Mouse (Mus musculus): ENCODE data around the gene Speg. TPM values are rescaled to one million over a fixed set of nuclear protein-coding genes. Genes with fewer than 3 reads are reported as not detected.

Gene Speg
- polyA plus RNA-seq, 1 experiment from 2014 or later = 30.2 TPM

DNA sequence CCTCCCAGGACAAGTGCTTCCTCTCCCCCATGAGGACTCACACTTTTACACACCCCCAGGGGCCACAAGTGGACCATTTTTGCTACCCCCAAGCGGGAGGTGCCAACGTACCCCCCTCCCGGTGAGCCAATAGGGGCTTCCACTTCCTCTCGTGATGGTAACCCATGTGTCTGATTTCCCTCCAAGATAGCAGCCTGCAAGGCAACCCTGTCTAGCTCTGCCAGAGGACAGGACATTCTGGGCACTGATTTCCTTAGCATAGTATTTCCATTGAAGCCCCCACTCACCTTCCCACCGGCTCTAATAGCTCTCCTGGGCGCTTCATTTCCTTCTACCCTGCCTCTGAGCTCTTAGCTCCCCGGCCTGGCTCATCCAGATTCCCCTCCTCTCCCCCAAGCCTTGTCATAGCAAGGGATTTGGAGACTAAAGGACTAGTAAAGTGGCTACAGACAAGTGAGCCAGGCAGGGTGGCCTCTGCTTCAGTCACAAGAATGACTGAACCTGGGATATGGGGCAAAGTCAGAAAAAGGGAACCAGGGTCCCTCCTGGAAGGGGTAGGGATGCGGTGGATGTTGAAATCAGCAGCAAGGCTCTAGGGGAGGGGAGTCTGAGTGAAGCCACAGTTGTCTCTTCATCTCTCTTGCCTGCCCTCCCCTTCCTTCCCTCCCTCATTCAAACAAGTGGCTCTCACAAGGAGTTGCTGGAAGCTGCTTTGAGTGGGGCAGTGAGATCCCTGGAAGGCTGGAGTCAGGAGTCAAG is 74.5 kb downstream of the Speg start:
- H3K9me3 ChIP-seq = no peaks in the 10 kb centered on the region
- peaks cover 100% of the 10 kb centered on the region for H3K4me1 ChIP-seq
- peak overlapping the region; percentile 56 for H3K4me3 ChIP-seq
- DNase-seq (ENCODE audit: low spot score) = peak; percentile 35
- H3K27me3 ChIP-seq (replicated peaks; ENCODE audit: low read depth, poor library complexity, severe bottlenecking) = peaks cover 100% of the 10 kb centered on the region
- WGBS = 1% methylated on average over 8 of the region's 8 CpGs
- no peaks in the 10 kb centered on the region for H3K36me3 ChIP-seq (replicated peaks)
- peak overlapping the region; percentile 77 for H3K27ac ChIP-seq (replicated peaks)

DNA sequence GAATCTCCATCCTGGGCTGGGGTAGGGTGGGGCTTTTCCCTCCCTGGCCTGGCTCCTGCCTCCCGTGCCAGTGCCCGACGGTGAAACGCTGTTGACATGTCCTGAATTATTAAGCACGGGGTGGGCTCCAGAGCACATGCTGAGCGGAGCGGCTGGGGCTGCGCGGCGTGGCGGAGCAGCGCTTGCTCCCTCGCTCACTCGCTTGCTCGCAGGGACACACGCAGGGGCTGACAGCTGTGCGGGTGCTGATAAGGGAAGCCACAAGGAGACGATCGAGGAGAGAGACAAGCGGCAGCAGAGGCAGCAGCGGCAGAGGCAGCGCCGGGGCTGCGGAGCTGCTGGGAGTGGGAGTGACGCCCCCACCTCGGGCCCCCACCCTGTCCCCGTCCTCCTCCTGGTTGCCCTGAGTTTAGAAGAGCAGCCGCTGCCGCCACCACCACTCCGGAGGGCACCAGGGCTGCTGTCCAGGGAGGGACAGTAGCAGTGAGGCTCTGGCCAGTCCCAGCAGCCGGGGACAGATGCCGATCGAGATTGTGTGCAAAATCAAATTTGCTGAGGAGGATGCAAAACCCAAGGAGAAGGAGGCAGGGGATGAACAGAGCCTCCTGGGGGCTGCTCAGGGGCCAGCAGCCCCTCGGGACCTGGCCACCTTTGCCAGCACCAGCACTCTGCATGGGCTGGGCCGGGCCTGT is 75.4 kb downstream of the Speg start, which contains the start of gene Asic4:
Gene Asic4, plus strand, starts transcription at position 123 of the 692 bp plus-strand sequence.
- Histone ChIP-seq H3K27me3 (replicated peaks; ENCODE audit: low read depth, poor library complexity, severe bottlenecking) (peaks cover 98% of the 10 kb centered on the region), H3K27ac (replicated peaks) (peak within 1 kb of the TSS; percentile 77), H3K36me3 (replicated peaks) (no peaks in the 10 kb centered on the region), H3K9me3 (no peaks in the 10 kb centered on the region), H3K4me1 (peaks cover 97% of the 10 kb centered on the region), H3K4me3 (peak within 1 kb of the TSS; percentile 56)
- whole genome bisulfite sequencing = 2% methylated on average over 35 of the region's 35 CpGs
- DNase-seq (ENCODE audit: low spot score) = peak; percentile 48

DNA sequence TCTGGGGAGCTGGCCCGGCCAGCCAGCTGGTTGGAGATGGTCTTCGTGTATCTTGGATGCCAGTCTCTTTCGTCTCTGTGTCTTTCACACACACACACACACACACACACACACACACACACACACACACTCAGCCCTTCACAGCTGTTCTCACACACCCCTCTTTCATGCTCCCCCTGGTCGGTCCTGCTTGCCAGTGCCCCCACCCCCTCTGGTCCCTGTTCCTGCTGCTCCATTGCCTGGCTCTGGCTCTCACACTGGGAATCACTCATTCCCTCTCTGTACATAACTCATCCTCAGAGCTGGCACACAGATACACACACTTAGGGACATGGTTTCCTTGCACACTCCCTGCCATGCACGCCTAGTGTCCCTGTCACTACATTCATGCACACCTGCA is 76.8 kb downstream of the Speg start:
- 79% methylated on average over 5 of the region's 5 CpGs for WGBS
- H3K27me3 ChIP-seq (replicated peaks; ENCODE audit: low read depth, poor library complexity, severe bottlenecking) = peaks cover 98% of the 10 kb centered on the region
- peak overlapping the region; percentile 56; the same call in 1 of the 2 replicates for H3K4me3 ChIP-seq
- no peak for DNase-seq (ENCODE audit: low spot score)
- H3K9me3 ChIP-seq = no peaks in the 10 kb centered on the region
- H3K27ac ChIP-seq (replicated peaks) = 0 out of 2 replicates have a peak overlapping the region, but pooled peaks have one; percentile 77
- peaks cover 97% of the 10 kb centered on the region for H3K4me1 ChIP-seq
- no peaks in the 10 kb centered on the region for H3K36me3 ChIP-seq (replicated peaks)

DNA sequence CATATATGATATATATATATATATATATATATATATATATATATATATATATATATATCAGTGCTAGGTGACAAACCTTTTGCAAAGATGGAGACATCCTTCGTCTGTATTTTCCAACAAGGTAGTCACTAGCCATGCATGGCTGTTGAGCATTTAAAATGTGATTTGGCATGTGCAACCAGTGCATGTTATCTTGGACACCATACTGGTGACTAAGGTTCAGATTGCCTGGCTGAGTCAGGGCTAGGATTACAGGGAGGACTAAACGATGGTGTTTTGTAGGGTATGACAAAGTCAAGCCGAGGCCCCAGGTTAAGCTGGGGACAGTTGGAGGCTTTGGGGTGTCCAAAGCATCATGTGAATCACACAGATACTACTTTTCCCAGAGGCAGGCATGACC is 80.3 kb downstream of the Speg start:
- peaks cover 89% of the 10 kb centered on the region for H3K4me1 ChIP-seq
- DNase-seq (ENCODE audit: low spot score) = no peak

DNA sequence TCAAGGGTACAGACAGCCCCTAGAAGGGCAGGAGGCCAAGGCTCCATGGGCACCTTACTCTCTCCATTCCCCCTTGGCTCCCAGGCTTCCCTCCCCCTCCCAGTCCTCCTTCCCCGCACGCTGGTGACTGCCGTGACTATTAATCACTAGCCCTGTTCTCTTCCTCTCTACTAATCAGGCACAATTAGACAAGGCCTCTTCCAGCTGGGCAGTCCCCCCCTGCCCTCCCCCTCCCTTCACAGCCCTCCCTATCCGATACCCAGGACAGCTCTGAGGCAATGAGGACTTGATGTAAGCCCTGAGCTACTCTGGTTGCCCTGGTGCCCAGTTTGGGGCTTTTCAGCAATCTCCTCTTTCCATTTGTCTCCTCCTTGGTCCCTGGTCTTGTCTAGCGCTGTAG is 80.9 kb downstream of the Speg start:
- H3K27ac ChIP-seq (replicated peaks) = peak overlapping the region; percentile 49; the same call in 1 of the 2 replicates

More for the DNA sequence above, 80.3 kb downstream of the Speg start:
- Histone ChIP-seq H3K36me3 (replicated peaks) (no peaks in the 10 kb centered on the region), H3K27me3 (replicated peaks; ENCODE audit: low read depth, poor library complexity, severe bottlenecking) (peaks cover 98% of the 10 kb centered on the region), H3K4me3 (no peak overlapping the region), H3K9me3 (no peaks in the 10 kb centered on the region), H3K27ac (replicated peaks) (peak overlapping the region; percentile 49; the same call in 1 of the 2 replicates)
- WGBS = 80% methylated on average over 3 of the region's 3 CpGs

DNA sequence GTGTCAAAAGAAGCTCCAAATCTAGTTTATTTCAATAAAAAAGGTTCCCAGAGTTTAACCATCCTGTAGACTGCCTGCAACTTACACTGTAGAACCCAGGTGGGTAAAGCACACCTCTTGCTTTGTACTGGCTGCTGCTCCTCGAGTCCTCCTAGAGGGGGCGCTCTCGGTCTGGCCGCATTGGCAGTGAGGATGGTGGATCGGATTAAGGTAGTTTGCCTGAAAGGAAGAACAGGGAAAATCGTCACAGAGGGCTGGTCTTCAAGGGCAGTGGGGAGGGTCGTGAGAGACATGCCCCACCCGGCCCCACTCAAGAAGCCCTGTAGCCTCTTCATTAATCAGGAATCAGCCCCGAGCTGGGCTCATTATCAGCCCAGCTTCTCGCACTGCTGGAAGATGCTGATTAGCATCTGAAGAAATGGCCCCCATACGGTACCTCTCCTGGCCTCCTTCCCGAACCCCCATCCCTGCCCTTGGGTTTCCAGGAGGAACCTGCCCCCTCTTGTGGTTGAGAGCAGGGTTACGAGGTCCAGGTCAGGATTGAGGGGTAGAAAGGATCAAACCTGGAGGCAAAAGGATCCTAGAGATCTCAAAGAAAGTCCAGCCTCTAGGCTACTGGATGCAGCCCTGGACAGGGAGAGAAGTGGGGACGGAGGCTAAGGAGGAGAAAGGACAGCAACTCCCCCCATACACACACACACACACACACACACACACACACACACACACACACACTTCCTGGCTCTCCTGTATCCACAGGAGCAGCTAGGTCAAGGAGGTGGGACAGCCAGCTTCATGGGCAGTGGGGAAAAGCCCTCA is 81.9 kb downstream of the Speg start:
- 7% methylated on average over 14 of the region's 14 CpGs for WGBS
- Histone ChIP-seq H3K27me3 (replicated peaks; ENCODE audit: low read depth, poor library complexity, severe bottlenecking) (peaks cover 97% of the 10 kb centered on the region), H3K27ac (replicated peaks) (peak overlapping the region; percentile 86), H3K4me1 (peaks cover 73% of the 10 kb centered on the region), H3K9me3 (no peaks in the 10 kb centered on the region), H3K36me3 (replicated peaks) (no peaks in the 10 kb centered on the region), H3K4me3 (peak overlapping the region; percentile 51)
- DNase-seq (ENCODE audit: low spot score) = peak; percentile 68

More for the DNA sequence above, 80.9 kb downstream of the Speg start:
- DNase-seq (ENCODE audit: low spot score) = peak; percentile 54
- peaks cover 83% of the 10 kb centered on the region for H3K4me1 ChIP-seq
- H3K9me3 ChIP-seq = no peaks in the 10 kb centered on the region
- H3K4me3 ChIP-seq = no peak overlapping the region
- 20% methylated on average over 5 of the region's 5 CpGs for WGBS
- peaks cover 98% of the 10 kb centered on the region for H3K27me3 ChIP-seq (replicated peaks; ENCODE audit: low read depth, poor library complexity, severe bottlenecking)
- no peaks in the 10 kb centered on the region for H3K36me3 ChIP-seq (replicated peaks)

DNA sequence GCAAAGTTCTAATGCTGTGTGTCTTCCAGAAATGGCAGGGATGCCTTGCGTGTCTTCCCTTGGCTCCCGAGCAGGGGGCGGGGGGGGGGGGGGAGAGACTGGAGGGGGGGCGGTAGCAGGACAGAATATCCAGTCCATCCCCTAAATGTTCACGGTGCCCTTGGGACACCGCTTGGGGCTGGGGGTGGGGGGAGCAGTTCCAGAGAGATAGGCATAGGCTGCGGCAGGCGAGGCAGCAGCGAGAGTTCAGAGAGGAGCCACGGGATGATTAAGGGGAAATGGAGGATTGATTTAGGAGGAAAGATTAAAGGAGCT is 82.6 kb downstream of the Speg start:
- peak overlapping the region; percentile 86 for H3K27ac ChIP-seq (replicated peaks)
- H3K4me3 ChIP-seq = peak overlapping the region; percentile 51
- H3K4me1 ChIP-seq = peaks cover 66% of the 10 kb centered on the region

DNA sequence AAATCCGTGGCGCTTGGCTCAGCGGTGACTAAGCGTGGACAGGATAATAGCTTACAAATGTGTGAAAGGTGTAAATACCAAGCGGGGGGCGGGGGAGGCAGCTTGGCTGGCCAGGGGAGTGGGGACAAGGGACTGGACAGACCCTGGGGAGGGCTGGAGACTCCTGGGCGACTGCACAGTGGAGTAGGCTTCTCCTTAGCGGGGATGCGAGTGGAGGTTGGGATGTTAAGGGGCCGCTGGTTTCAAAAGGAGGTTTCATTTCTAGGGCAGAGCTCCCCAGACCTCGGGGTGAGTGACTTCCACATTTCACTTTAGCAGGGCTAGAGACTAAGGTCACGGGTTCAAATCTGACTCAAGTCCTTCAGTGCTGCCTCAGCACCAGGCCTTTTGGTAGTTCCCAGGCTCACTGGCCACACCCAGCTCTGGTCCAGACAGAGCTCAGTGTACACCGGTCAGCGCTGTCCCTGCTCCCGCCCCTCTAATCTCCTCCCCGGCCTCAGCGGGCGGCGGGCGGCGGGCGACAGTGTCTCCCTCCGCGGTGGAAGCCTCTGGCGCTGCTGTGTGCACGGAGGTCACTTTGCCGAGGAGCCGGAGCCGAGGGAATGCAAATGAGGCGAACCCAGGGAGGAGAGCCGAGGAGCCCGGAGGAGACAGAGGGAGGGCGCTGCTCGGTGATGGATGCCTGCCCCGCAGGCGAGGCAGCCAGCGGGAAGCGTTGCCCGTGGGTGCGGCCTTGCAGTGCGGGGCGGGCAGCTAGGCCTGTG is 83.1 kb downstream of the Speg start:
- peaks cover 62% of the 10 kb centered on the region for H3K4me1 ChIP-seq

More for the DNA sequence above, 82.6 kb downstream of the Speg start:
- Histone ChIP-seq H3K36me3 (replicated peaks) (no peaks in the 10 kb centered on the region), H3K9me3 (no peaks in the 10 kb centered on the region), H3K27me3 (replicated peaks; ENCODE audit: low read depth, poor library complexity, severe bottlenecking) (peaks cover 96% of the 10 kb centered on the region)
- peak; percentile 66 for DNase-seq (ENCODE audit: low spot score)
- 2% methylated on average over 10 of the region's 10 CpGs for WGBS

DNA sequence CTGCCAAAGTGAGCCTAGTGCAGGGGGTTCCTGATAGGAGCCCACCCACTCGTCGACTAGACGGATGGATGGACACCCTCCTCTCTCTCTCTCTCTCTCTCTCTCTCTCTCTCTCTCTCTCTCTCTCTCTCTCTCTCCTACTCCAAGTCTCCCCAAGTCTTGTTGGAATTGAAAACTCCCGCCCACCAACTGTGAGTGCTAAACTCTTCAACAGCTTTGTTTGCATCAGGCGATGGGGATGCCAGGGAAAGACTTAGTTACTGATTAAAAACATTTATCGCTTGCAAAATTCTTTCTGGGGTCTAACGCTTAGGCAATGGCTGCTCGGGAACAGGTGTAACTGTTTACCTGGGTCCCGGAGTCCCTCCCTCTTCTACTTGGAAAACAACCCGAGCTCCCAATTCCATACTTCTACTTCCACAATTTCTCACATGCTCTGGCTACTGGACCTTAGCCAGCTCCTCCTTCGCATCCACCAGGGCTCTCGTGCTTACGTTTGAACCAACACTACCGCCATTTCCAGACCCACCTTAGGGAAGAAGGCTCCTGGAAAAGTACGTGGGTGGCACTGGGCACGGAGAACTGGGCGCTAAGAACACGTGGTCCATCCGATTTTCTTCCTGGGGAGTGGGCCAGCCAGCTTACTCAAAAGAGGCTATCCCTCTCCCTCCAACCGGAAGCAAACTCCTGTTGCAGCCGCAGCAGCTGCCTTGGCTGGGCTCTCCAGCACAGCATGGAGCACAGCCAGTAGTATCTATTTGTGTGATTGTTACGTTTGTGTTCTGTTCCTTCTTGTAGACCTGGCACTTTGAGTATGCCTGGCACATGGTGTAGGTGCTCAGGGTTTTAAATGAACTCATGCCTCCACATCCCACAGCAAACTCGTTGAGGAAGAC is 83.9 kb downstream of the Speg start:
- no peaks in the 10 kb centered on the region for H3K9me3 ChIP-seq
- peaks cover 90% of the 10 kb centered on the region for H3K27me3 ChIP-seq (replicated peaks; ENCODE audit: low read depth, poor library complexity, severe bottlenecking)
- peaks cover 62% of the 10 kb centered on the region for H3K4me1 ChIP-seq
- no peaks in the 10 kb centered on the region for H3K36me3 ChIP-seq (replicated peaks)
- peak overlapping the region; percentile 86 for H3K27ac ChIP-seq (replicated peaks)
- peak overlapping the region; percentile 51 for H3K4me3 ChIP-seq
- 17% methylated on average over 23 of the region's 23 CpGs for WGBS
- no peak for DNase-seq (ENCODE audit: low spot score)

More for the DNA sequence above, 83.1 kb downstream of the Speg start:
- Histone ChIP-seq H3K27me3 (replicated peaks; ENCODE audit: low read depth, poor library complexity, severe bottlenecking) (peaks cover 90% of the 10 kb centered on the region), H3K9me3 (no peaks in the 10 kb centered on the region), H3K4me3 (peak overlapping the region; percentile 51), H3K36me3 (replicated peaks) (no peaks in the 10 kb centered on the region), H3K27ac (replicated peaks) (peak overlapping the region; percentile 86)
- WGBS = 2% methylated on average over 42 of the region's 42 CpGs
- DNase-seq (ENCODE audit: low spot score) = peak; percentile 75

DNA sequence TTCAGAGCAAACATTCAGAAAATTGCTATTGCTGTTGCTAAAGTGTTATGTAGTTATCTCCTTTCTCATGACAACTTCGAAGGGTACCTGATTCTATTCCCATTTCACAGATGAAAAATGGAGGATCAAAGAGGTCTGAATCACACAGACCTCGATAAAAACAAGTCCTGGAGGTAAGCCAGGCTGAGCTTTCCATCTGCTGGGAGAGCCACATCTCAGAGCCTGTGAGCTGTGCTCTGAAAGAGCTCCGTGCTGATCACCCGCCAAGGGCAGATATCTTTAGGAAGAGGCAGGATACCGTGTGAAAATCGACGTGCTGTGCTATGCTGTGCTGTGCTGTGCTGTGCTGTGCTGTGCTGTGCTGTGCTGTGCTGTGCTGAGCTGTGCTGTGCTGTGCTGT is 85.2 kb downstream of the Speg start:
- peaks cover 63% of the 10 kb centered on the region for H3K4me1 ChIP-seq
- 83% methylated on average over 7 of the region's 7 CpGs for WGBS
- no peak overlapping the region for H3K4me3 ChIP-seq
- H3K9me3 ChIP-seq = no peaks in the 10 kb centered on the region
- DNase-seq (ENCODE audit: low spot score) = no peak
- H3K36me3 ChIP-seq (replicated peaks) = no peaks in the 10 kb centered on the region
- H3K27me3 ChIP-seq (replicated peaks; ENCODE audit: low read depth, poor library complexity, severe bottlenecking) = peaks cover 91% of the 10 kb centered on the region
- H3K27ac ChIP-seq (replicated peaks) = no peak overlapping the region

DNA sequence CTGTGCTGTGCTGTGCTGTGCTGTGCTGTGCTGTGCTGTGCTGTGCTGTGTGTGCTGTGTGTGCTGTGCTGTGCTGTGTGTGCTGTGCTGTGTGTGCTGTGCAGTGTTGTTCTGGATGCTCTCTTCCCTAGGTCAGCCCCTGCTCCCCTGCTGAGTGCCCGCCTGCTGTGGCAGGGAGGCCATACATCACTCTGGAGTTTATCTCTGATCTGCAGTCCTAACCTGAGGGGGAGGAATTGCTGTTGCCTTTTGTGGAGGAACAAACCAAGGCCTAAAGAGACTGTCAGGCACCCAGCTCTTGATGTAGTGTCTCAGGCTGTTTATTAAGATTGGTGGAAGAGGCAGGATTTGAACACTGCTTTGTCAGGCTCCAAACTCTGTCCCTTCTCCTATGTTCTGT is 87.5 kb downstream of the Speg start:
- DNase-seq (ENCODE audit: low spot score) = no peak
- Histone ChIP-seq H3K27ac (replicated peaks) (no peak overlapping the region), H3K36me3 (replicated peaks) (no peaks in the 10 kb centered on the region), H3K4me3 (no peak overlapping the region), H3K9me3 (no peaks in the 10 kb centered on the region), H3K4me1 (peaks cover 48% of the 10 kb centered on the region), H3K27me3 (replicated peaks; ENCODE audit: low read depth, poor library complexity, severe bottlenecking) (peaks cover 86% of the 10 kb centered on the region)
- 59% methylated on average over 1 of the region's 1 CpGs for WGBS
